Mouse (Mus musculus) liver, postnatal 0 days (tissue): ENCODE data around the gene Cideb. TPM values are rescaled to one million over a fixed set of nuclear protein-coding genes. Genes with fewer than 3 reads are reported as not detected.

Experiments
- ATAC-seq: fragments of 200-750 bp; cut with Nextera tagmentation; 2 replicates; pipeline ENCODE4 v1.8.0; 2017; ENCODE audit warnings: mild to moderate bottlenecking, moderate library complexity
- DNase-seq: peaks from one replicate; pipeline ENCODE4 v3.0.0-alpha.2; 2016
- H3K27ac ChIP-seq: fragments of 300-500 bp; sonication (generic); 2 replicates; pipeline ENCODE4 v1.5.1; 2014; ENCODE audit warnings: antibody characterized with exemption, moderate library complexity, mild to moderate bottlenecking, low read depth
- H3K27me3 ChIP-seq: fragments of 300-500 bp; sonication (generic); 2 replicates; pipeline ENCODE4 v1.6.1; 2014; ENCODE audit warnings: low read length, control low read depth, mixed read lengths; ENCODE audit not compliant: insufficient read depth
- H3K36me3 ChIP-seq: fragments of 300-500 bp; sonication (generic); replicated peaks from 2 replicates; pipeline ENCODE4 v1.6.1; 2014; ENCODE audit warnings: mild to moderate bottlenecking, control low read depth, low read length, moderate library complexity, mixed read lengths; ENCODE audit not compliant: insufficient read depth
- H3K4me1 ChIP-seq: fragments of 300-500 bp; sonication (generic); 2 replicates; pipeline ENCODE4 v1.6.1; 2014; ENCODE audit warnings: antibody characterized with exemption, mild to moderate bottlenecking, control low read depth; ENCODE audit not compliant: insufficient read depth
- H3K4me2 ChIP-seq: fragments of 300-500 bp; sonication (generic); 2 replicates; pipeline ENCODE4 v1.6.1; 2014; ENCODE audit warnings: low read depth, mild to moderate bottlenecking, low read length, moderate library complexity, mixed read lengths
- H3K4me3 ChIP-seq: fragments of 300-500 bp; sonication (generic); 2 replicates; pipeline ENCODE4 v1.5.1; 2014; ENCODE audit warnings: low read depth, low read length
- H3K9ac ChIP-seq: fragments of 300-500 bp; sonication (generic); replicated peaks from 2 replicates; pipeline ENCODE4 v1.6.1; 2014; ENCODE audit warnings: mild to moderate bottlenecking, moderate library complexity
- H3K9me3 ChIP-seq: fragments of 300-500 bp; sonication (generic); 2 replicates; pipeline ENCODE4 v1.6.1; 2016; ENCODE audit warnings: mild to moderate bottlenecking, control low read depth, low read length, mixed read lengths
- CTCF ChIP-seq: sonication (generic); IDR thresholded peaks from 2 replicates; pipeline ENCODE4 v1.5.1; 2016; ENCODE audit warnings: antibody characterized with exemption, low read depth
- EP300 ChIP-seq: IDR thresholded peaks from 2 replicates; pipeline ENCODE4 v1.6.1; 2016; ENCODE audit warnings: antibody characterized with exemption, low read depth, mild to moderate bottlenecking
- WGBS: fragments of 180-500 bp; shearing (Covaris S2); extraction: QIAGEN DNeasy Blood & Tissue Kit; methylation state at CpG from one replicate; pipeline ENCODE4 v1.1.7; 2014; ENCODE audit not compliant: insufficient replicate concordance; 5-methylcytosine and 5-hydroxymethylcytosine counted together
- polyA plus RNA-seq: library from polyadenylated mRNA; unstranded; fragments of >200 nt; fragmentation: Nextera tagmentation; extraction: Ambion mirVana; gene quantifications from 2 replicates; pipeline ENCODE4 v1.2.1, GENCODE M21; 2015

Gene Cideb
- polyA plus RNA-seq, 1 experiment from 2014 or later: 191 TPM

- Histone ChIP-seq H3K4me1 (peaks cover 10% of the 10 kb centered on the region; the same call in 1 of the 2 replicates), H3K4me2 (no peak overlapping the region), H3K27me3 (peaks cover 27% of the 10 kb centered on the region), H3K9ac (no peak overlapping the region), H3K4me3 (no peak overlapping the region), H3K36me3 (no peaks in the 10 kb centered on the region), H3K27ac (no peak overlapping the region), H3K9me3 (no peaks in the 10 kb centered on the region)
- DNase-seq (no peak), ATAC-seq (no peak)
- TF ChIP-seq EP300 (no peak), CTCF (no peak)
- WGBS: 64% methylated on average over 16 of the region's 16 CpGs
Measured at GRCm38 (mm10) chr14:55779656-55780055, 21.4 kb upstream of the Cideb start.

- DNase-seq (no peak), ATAC-seq (no peak)
- H3K9me3 ChIP-seq: no peaks in the 10 kb centered on the region
- no peak overlapping the region for H3K4me2 ChIP-seq
- H3K9ac ChIP-seq: no peak overlapping the region
- 80% methylated on average over 15 of the region's 15 CpGs for WGBS
- no peak overlapping the region for H3K27ac ChIP-seq
- no peak overlapping the region for H3K4me3 ChIP-seq
- no peak for TF ChIP-seq EP300
- no peak for TF ChIP-seq CTCF
- H3K4me1 ChIP-seq: peaks cover 10% of the 10 kb centered on the region; the same call in 1 of the 2 replicates
- no peaks in the 10 kb centered on the region for H3K36me3 ChIP-seq
- peaks cover 21% of the 10 kb centered on the region for H3K27me3 ChIP-seq
Measured at GRCm38 (mm10) chr14:55778686-55779085, 20.4 kb upstream of the Cideb start.

DNA sequence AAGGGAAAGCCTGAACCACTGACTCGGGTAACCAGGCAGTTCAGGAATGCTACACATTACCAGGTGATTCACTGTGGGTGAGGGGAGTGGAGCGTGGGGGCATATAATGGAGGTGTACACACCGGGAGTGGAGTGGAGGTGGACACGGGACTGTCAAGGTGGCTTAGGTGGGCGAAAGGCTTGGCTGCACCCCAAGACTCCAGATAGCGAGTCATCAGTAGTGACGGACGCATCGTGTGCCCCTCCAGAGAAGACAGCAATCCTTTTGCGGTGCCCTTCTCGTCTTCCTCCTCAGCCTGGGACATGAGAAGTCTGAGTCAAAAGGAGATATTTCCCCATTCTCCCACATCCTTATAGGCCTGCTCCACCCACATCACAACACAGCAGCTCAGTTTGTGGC lies 19.5 kb upstream of the Cideb start:
- no peak overlapping the region for H3K9ac ChIP-seq

DNA sequence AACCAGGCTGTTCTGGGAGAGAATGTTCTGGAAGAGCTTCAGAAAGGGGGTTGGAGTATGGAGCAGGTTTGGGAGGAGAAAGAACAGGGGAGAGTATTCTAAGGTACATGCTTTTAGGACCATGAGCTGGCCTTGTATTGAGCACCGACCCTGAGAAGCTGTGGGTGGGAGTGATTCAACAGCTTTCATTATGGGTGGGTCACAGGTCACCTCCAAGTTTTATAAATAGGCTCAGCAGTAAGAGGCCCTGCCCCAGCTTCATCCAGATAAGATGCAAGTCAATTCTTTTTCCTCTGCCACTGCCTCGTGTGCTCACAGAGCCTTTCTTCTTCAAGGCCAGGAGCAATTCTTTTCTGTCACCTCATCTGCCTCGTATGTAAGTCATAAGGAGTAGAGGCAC lies 18.9 kb upstream of the Cideb start:
- H3K27ac ChIP-seq: no peak overlapping the region
- DNase-seq (no peak), ATAC-seq (no peak)
- no peak overlapping the region for H3K4me3 ChIP-seq
- H3K9ac ChIP-seq: no peak overlapping the region
- no peaks in the 10 kb centered on the region for H3K9me3 ChIP-seq
- H3K4me1 ChIP-seq: peaks cover 10% of the 10 kb centered on the region; the same call in 1 of the 2 replicates
- H3K4me2 ChIP-seq: no peak overlapping the region
- peaks cover 6% of the 10 kb centered on the region for H3K27me3 ChIP-seq
- no peak for TF ChIP-seq CTCF
- WGBS: 27% methylated on average over 3 of the region's 3 CpGs
- H3K36me3 ChIP-seq: no peaks in the 10 kb centered on the region

More for the DNA sequence above, 19.5 kb upstream of the Cideb start:
- TF ChIP-seq CTCF (no peak), EP300 (no peak)
- DNase-seq (no peak), ATAC-seq (no peak)
- no peak overlapping the region for H3K4me2 ChIP-seq
- peaks cover 12% of the 10 kb centered on the region for H3K27me3 ChIP-seq
- H3K36me3 ChIP-seq: no peaks in the 10 kb centered on the region
- 78% methylated on average over 11 of the region's 11 CpGs for WGBS
- H3K4me1 ChIP-seq: peaks cover 10% of the 10 kb centered on the region; the same call in 1 of the 2 replicates
- no peak overlapping the region for H3K27ac ChIP-seq
- H3K4me3 ChIP-seq: no peak overlapping the region
- no peaks in the 10 kb centered on the region for H3K9me3 ChIP-seq

GRCm38 (mm10) chr14:55776711-55777110 lies 18.5 kb upstream of the Cideb start:
- no peaks in the 10 kb centered on the region for H3K9me3 ChIP-seq
- H3K4me2 ChIP-seq: no peak overlapping the region
- H3K27ac ChIP-seq: no peak overlapping the region
- 42% methylated on average over 7 of the region's 7 CpGs for WGBS
- DNase-seq: no peak
- H3K27me3 ChIP-seq: peaks cover 3% of the 10 kb centered on the region; the same call in 1 of the 2 replicates
- TF ChIP-seq CTCF: no peak
- no peak for TF ChIP-seq EP300
- H3K4me3 ChIP-seq: no peak overlapping the region
- H3K4me1 ChIP-seq: peaks cover 10% of the 10 kb centered on the region; the same call in 1 of the 2 replicates
- H3K36me3 ChIP-seq: no peaks in the 10 kb centered on the region
- no peak overlapping the region for H3K9ac ChIP-seq
- no peak for ATAC-seq

DNA sequence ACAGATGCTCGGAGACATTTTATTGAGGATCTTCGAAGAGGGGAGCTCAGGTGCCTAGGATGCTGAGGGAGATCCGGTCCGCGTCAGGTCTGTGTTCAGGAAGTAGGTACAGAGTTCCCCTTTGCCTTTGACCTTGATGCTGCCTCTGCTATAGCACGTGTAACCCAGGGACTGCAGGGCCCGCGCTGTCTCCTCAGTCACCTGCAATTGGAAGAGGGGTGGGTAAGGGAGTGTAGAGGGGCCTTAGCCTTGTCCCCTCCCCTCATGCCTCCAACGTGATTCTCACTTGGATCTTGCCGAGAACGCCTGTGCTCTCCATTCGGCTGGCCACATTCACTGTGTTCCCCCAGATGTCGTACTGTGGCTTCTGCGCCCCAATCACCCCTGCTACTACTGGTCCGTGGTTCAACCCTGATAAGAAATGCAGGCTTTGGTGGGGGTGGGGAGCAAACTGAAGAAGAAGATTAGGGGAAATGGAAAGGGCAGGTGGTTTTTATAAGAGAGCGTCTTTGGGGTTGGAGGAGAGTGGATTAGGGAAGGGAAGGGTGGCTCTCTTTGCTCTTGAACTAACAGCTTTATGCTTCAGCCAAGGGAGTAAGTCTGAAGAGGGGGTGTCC lies 10.9 kb upstream of the Cideb start:
- no peak for TF ChIP-seq EP300
- TF ChIP-seq CTCF: no peak
- ATAC-seq (peak; percentile 13; the same call in 1 of the 2 replicates), DNase-seq (no peak)
- Histone ChIP-seq H3K27ac (no peak overlapping the region), H3K27me3 (peaks cover 14% of the 10 kb centered on the region; the same call in 1 of the 2 replicates), H3K4me1 (peaks cover 8% of the 10 kb centered on the region), H3K4me2 (peak overlapping the region; percentile 68; the same call in 1 of the 2 replicates), H3K4me3 (no peak overlapping the region), H3K9ac (no peak overlapping the region), H3K36me3 (no peaks in the 10 kb centered on the region), H3K9me3 (no peaks in the 10 kb centered on the region)
- 51% methylated on average over 16 of the region's 16 CpGs for WGBS

- Histone ChIP-seq H3K4me2 (peak overlapping the region; percentile 68; the same call in 1 of the 2 replicates), H3K27me3 (peaks cover 14% of the 10 kb centered on the region; the same call in 1 of the 2 replicates), H3K36me3 (no peaks in the 10 kb centered on the region), H3K9me3 (no peaks in the 10 kb centered on the region), H3K4me1 (peaks cover 8% of the 10 kb centered on the region), H3K9ac (no peak overlapping the region; the same call in 1 of the 2 replicates), H3K4me3 (peak overlapping the region; percentile 41; the same call in 1 of the 2 replicates), H3K27ac (no peak overlapping the region)
- TF ChIP-seq EP300 (no peak), CTCF (no peak)
- no peak for ATAC-seq
- 66% methylated on average over 6 of the region's 6 CpGs for WGBS
- DNase-seq: no peak
Measured at GRCm38 (mm10) chr14:55768555-55768954, 10.3 kb upstream of the Cideb start.
